Comparison of ENCODE assay signal across 11 mouse cellular contexts in genomic region chr11:34010133-34010858, GRCm38 (mm10). TPM values are rescaled to one million over a fixed set of nuclear protein-coding genes. Genes with fewer than 3 reads are reported as not detected.
DNase-seq lines count a peak whose midpoint lies in the region; ATAC-seq and TF ChIP-seq lines count a peak whose summit lies in the region.
"Had no signal": no experiment of that assay in that cellular context is flagged by ENCODE, and none has a peak within 500 bp of the region (broad histone marks: within the 10 kb centered on the region; RNA-seq: fewer than 3 reads in every experiment).

No protein-coding gene starts in this region.

- no peaks in the 10 kb centered on the region for H3K4me1 ChIP-seq in ES-E14 (ENCODE audit: control insufficient read depth in 2 of 2, insufficient read depth in 2 of 2, low read length in 2 of 2, poor library complexity in 1 of 2)
- H3K4me1 ChIP-seq in limb, embryonic 10.5 days = peaks cover 13% of the 10 kb centered on the region; the same call in 1 of the 2 replicates
- H3K4me1 ChIP-seq in cerebellum, adult 2 months (ENCODE audit: control insufficient read depth, insufficient read depth, low read length) = no peaks in the 10 kb centered on the region

- no peak for TF ChIP-seq POLR2A in cerebellum, adult 2 months (IDR thresholded peaks at IDR 0.05; ENCODE audit: borderline replicate concordance, insufficient read depth, low read length)

- no peak overlapping the region for H3K9ac ChIP-seq in ES-E14 (ENCODE audit: insufficient read depth, low read depth, low read length, poor library complexity, severe bottlenecking)

- H3K36me3 ChIP-seq in ES-E14 (ENCODE audit: control insufficient read depth, insufficient read depth, low read length, poor library complexity, severe bottlenecking) = no peaks in the 10 kb centered on the region
- no peaks in the 10 kb centered on the region for H3K36me3 ChIP-seq in limb, embryonic 10.5 days

- TF ChIP-seq CTCF in gastrocnemius, adult 2 months (IDR thresholded peaks at IDR 0.05) = no peak
- no peak for TF ChIP-seq CTCF in cerebellum, adult 2 months (IDR thresholded peaks at IDR 0.05; ENCODE audit: borderline replicate concordance, insufficient read depth, low read depth, low read length)

- H3K27ac ChIP-seq in gastrocnemius, adult 2 months = peak overlapping the region; percentile 24
- H3K27ac ChIP-seq in ES-E14 (ENCODE audit: insufficient read depth, low read depth, low read length, poor library complexity, severe bottlenecking) = no peak overlapping the region
- H3K27ac ChIP-seq in limb, embryonic 10.5 days = 0 out of 2 replicates have a peak overlapping the region, but pooled peaks have one; percentile 53
- H3K27ac ChIP-seq in cerebellum, adult 2 months (ENCODE audit: insufficient read depth, low read length) = no peak overlapping the region

- DNase-seq in gastrocnemius, adult 2 months = no peak
- DNase-seq in gastrocnemius, postnatal 14 days = no peak
- DNase-seq in ES-E14 (ENCODE audit: low read depth, low spot score) = peak; percentile 19
- DNase-seq in limb, embryonic 10.5 days (ENCODE audit: low spot score) = no peak
- DNase-seq in right cerebral cortex, postnatal 36 days (ENCODE audit: low spot score in 2 of 2) = no peak
- DNase-seq in cerebellum, adult 2 months = no peak
- DNase-seq in retina, postnatal 1 day = no peak
- DNase-seq: cerebellum, adult 18-20 months; midbrain, embryonic 14.5 days had no signal

- WGBS in limb, embryonic 10.5 days = 70% methylated on average over 7 of the region's 7 CpGs
- 74% methylated on average over 7 of the region's 7 CpGs for WGBS in cerebellum, adult 2 months

- no peaks in the 10 kb centered on the region for H3K27me3 ChIP-seq in limb, embryonic 10.5 days (ENCODE audit: low read depth, poor library complexity, severe bottlenecking)
- no peaks in the 10 kb centered on the region for H3K27me3 ChIP-seq in cerebellum, adult 2 months (ENCODE audit: control insufficient read depth, insufficient read depth, low read length)

- intact Hi-C loops in gastrocnemius, adult 2 months (cut with DNase I) = no loop called here
- intact Hi-C loops in gastrocnemius, postnatal 14 days (cut with DNase I; ENCODE audit: low total_unique reads) = no loop called here

- H3K4me3 ChIP-seq in gastrocnemius, adult 2 months = no peak overlapping the region
- H3K4me3 ChIP-seq in ES-E14 (ENCODE audit: insufficient read depth in 1 of 2, low read depth in 1 of 2, low read length in 2 of 2, poor library complexity in 1 of 2, severe bottlenecking in 1 of 2) = no peak overlapping the region
- H3K4me3 ChIP-seq in limb, embryonic 10.5 days = no peak overlapping the region
- no peak overlapping the region for H3K4me3 ChIP-seq in cerebellum, adult 2 months (replicated peaks; ENCODE audit: insufficient read depth, low read depth, low read length)

- H3K9me3 ChIP-seq in ES-E14 (ENCODE audit: control insufficient read depth, insufficient read depth, low read depth, low read length) = no peaks in the 10 kb centered on the region
- H3K9me3 ChIP-seq in limb, embryonic 10.5 days (replicated peaks) = no peaks in the 10 kb centered on the region

- in situ Hi-C loops in ES-E14 (cut with MboI; ENCODE audit: low sequenced_read_pairs in 2 of 2, unreplicated experiment in 2 of 2) = no loop called here

- peak; percentile 71 for ATAC-seq in monocyte, adult 5-6 weeks (replicated peaks; ENCODE audit: insufficient number of reproducible peaks, low FRiP score, low TSS enrichment, poor library complexity, severe bottlenecking)

TF ChIP-seq in ES-E14, 5 proteins besides CTCF, POLR2A, EP300 and RAD21:
- TF ChIP-seq ZC3H11A (IDR thresholded peaks at IDR 0.05; ENCODE audit: borderline replicate concordance, low read depth, low read length) (no peak), HCFC1 (IDR thresholded peaks at IDR 0.05; ENCODE audit: borderline replicate concordance, insufficient read depth, low read length) (no peak), MAFK (IDR thresholded peaks at IDR 0.05; ENCODE audit: insufficient read depth, low read depth, low read length) (no peak), ZNF384 (IDR thresholded peaks at IDR 0.05; ENCODE audit: low read depth, low read length) (no peak), CHD2 (IDR thresholded peaks at IDR 0.05; ENCODE audit: low read depth, low read length) (no peak)

RNA-seq across cellular contexts. Expression of gene Kcnip1, which starts 17.3 kb away (rescaled TPM):
- not detected for total RNA-seq in gastrocnemius, adult 2 months (2021)
- under 1 TPM in 1 of 2 experiments, not detected in 1; 0.20 TPM for total RNA-seq in gastrocnemius, postnatal 14 days (2021)
- 0.22 TPM in 1 of 2 replicates, not detected in the other for total RNA-seq in ES-E14 (2012; rRNA removed)
- 0.74 and 0.94 TPM in 2 replicates for polyA plus RNA-seq in limb, embryonic 10.5 days (2016; fragmentation: Nextera tagmentation; extraction: Ambion mirVana)
- total RNA-seq in monocyte, adult 5-6 weeks (2017) = 0.19 TPM in 1 of 3 replicates, not detected in the others
- 78.8 and 84.2 TPM in 2 replicates for polyA plus RNA-seq in cerebellum, adult 2 months (2012; rRNA removed)
- polyA plus RNA-seq: C2C12 had no signal

RNA-seq across cellular contexts. Expression of gene Lcp2, which starts 36.4 kb away (rescaled TPM):
- 1 to 10 TPM in 1 of 2 experiments, under 1 TPM in 1; 0.36 to 1.6 TPM for total RNA-seq in gastrocnemius, adult 2 months (2021)
- total RNA-seq in gastrocnemius, postnatal 14 days (2021) = 1 to 10 TPM; 1.2 to 1.5 TPM
- total RNA-seq in ES-E14 (2012; rRNA removed) = 0.09 TPM in 1 of 2 replicates, not detected in the other
- polyA plus RNA-seq in limb, embryonic 10.5 days (2016; fragmentation: Nextera tagmentation; extraction: Ambion mirVana) = 1.0 and 1.2 TPM in 2 replicates
- total RNA-seq in monocyte, adult 5-6 weeks (2017) = 193 to 222 TPM (median 205 TPM) in 3 replicates
- 1.1 and 1.2 TPM in 2 replicates for polyA plus RNA-seq in cerebellum, adult 2 months (2012; rRNA removed)
- polyA plus RNA-seq: C2C12 had no signal

RNA-seq across cellular contexts. Expression of gene Kcnmb1, which starts 47.5 kb away (rescaled TPM):
- under 1 TPM; 0.17 to 0.23 TPM for total RNA-seq in gastrocnemius, adult 2 months (2021)
- under 1 TPM; 0.13 to 0.29 TPM for total RNA-seq in gastrocnemius, postnatal 14 days (2021)
- 0.11 and 0.22 TPM in 2 replicates for total RNA-seq in ES-E14 (2012; rRNA removed)
- 0.10 TPM in 2 replicates for polyA plus RNA-seq in limb, embryonic 10.5 days (2016; fragmentation: Nextera tagmentation; extraction: Ambion mirVana)
- 0.19 TPM in 1 of 3 replicates, not detected in the others for total RNA-seq in monocyte, adult 5-6 weeks (2017)
- 0.52 and 0.62 TPM in 2 replicates for polyA plus RNA-seq in cerebellum, adult 2 months (2012; rRNA removed)

Comparison
In these comparisons a context has a peak if more than half of its experiments do, and no peak if none do; other contexts are left out.
1. H3K27ac ChIP-seq: peak in gastrocnemius, adult 2 months (single experiment) and limb, embryonic 10.5 days (single experiment); none in ES-E14 (single experiment) and cerebellum, adult 2 months (single experiment).
2. RNA of gene Lcp2, which starts 36.4 kb away (total RNA-seq): 193 to 222 TPM in monocyte, adult 5-6 weeks; 0.36 to 1.6 TPM in gastrocnemius, adult 2 months, 1.2 to 1.5 TPM in gastrocnemius, postnatal 14 days and 0.09 TPM in ES-E14; every median in the first group is over 10 times any median in the second.